Mouse (Mus musculus) forebrain, postnatal 0 days (tissue): Measurements from ENCODE around the gene Ube2o. TPM values are rescaled to one million over a fixed set of nuclear protein-coding genes. Genes with fewer than 3 reads are reported as not detected.
A peak's percentile ranks its signal among the peaks of the same experiment; 100 is the strongest.
"Not testable (repeated sequence)": the region's sequence is repeated elsewhere in the genome, so short reads cannot be mapped to it uniquely, and the experiment has no call there.

Experiments
- ATAC-seq: fragments of 200-750 bp; cut with Nextera tagmentation; 2 replicates; pipeline ENCODE4 v1.8.0; 2017; ENCODE audit warnings: mild to moderate bottlenecking, moderate library complexity
- DNase-seq: peaks from one replicate; pipeline ENCODE4 v3.0.0-alpha.2; 2015
- H3K27ac ChIP-seq: fragments of 300-500 bp; sonication (generic); 2 replicates; pipeline ENCODE4 v1.5.1; 2014; ENCODE audit warnings: low read depth, mild to moderate bottlenecking, antibody characterized with exemption, low read length, moderate library complexity, mixed read lengths
- H3K27me3 ChIP-seq: fragments of 300-500 bp; sonication (generic); 2 replicates; pipeline ENCODE4 v1.6.1; 2014; ENCODE audit warnings: mild to moderate bottlenecking, low read length, mixed read lengths; ENCODE audit not compliant: insufficient read depth
- H3K36me3 ChIP-seq: fragments of 300-500 bp; sonication (generic); 2 replicates; pipeline ENCODE4 v1.6.1; 2014; ENCODE audit warnings: mild to moderate bottlenecking, moderate library complexity; ENCODE audit not compliant: insufficient read depth
- H3K4me1 ChIP-seq: fragments of 300-500 bp; sonication (generic); 2 replicates; pipeline ENCODE4 v1.6.1; 2014; ENCODE audit warnings: antibody characterized with exemption; ENCODE audit not compliant: insufficient read depth
- H3K4me2 ChIP-seq: fragments of 300-500 bp; sonication (generic); 2 replicates; pipeline ENCODE4 v1.6.1; 2014; ENCODE audit warnings: low read depth, mild to moderate bottlenecking, moderate library complexity
- H3K4me3 ChIP-seq: fragments of 300-500 bp; sonication (generic); 2 replicates; pipeline ENCODE4 v1.5.1; 2014; ENCODE audit warnings: low read depth, low read length, mixed read lengths
- H3K9ac ChIP-seq: fragments of 300-500 bp; sonication (generic); 2 replicates; pipeline ENCODE4 v1.6.1; 2014; ENCODE audit warnings: mild to moderate bottlenecking
- H3K9me3 ChIP-seq: fragments of 300-500 bp; sonication (generic); 2 replicates; pipeline ENCODE4 v1.6.1; 2016; ENCODE audit warnings: low read length
- CTCF ChIP-seq: sonication (generic); IDR thresholded peaks from 2 replicates; pipeline ENCODE4 v1.5.1; 2016; ENCODE audit warnings: antibody characterized with exemption, control low read depth, low read depth
- WGBS: fragments of 180-500 bp; shearing (Covaris S2); extraction: QIAGEN DNeasy Blood & Tissue Kit; methylation state at CpG from one replicate; pipeline ENCODE4 v1.1.7; 2014; 5-methylcytosine and 5-hydroxymethylcytosine counted together
- polyA plus RNA-seq: library from polyadenylated mRNA; unstranded; fragments of >200 nt; fragmentation: Nextera tagmentation; extraction: Ambion mirVana; gene quantifications from 2 replicates; pipeline ENCODE4 v1.2.1, GENCODE M21; 2015
- total RNA-seq: library from RNA; depleted of rRNA; stranded (reverse); fragments of >200 nt; gene quantifications from 2 replicates; pipeline ENCODE4 v1.2.3, GENCODE M21; 2014

Gene Ube2o
- total and polyA plus RNA-seq, 2 experiments from 2014 or later = 32.1 to 94.1 TPM

DNA sequence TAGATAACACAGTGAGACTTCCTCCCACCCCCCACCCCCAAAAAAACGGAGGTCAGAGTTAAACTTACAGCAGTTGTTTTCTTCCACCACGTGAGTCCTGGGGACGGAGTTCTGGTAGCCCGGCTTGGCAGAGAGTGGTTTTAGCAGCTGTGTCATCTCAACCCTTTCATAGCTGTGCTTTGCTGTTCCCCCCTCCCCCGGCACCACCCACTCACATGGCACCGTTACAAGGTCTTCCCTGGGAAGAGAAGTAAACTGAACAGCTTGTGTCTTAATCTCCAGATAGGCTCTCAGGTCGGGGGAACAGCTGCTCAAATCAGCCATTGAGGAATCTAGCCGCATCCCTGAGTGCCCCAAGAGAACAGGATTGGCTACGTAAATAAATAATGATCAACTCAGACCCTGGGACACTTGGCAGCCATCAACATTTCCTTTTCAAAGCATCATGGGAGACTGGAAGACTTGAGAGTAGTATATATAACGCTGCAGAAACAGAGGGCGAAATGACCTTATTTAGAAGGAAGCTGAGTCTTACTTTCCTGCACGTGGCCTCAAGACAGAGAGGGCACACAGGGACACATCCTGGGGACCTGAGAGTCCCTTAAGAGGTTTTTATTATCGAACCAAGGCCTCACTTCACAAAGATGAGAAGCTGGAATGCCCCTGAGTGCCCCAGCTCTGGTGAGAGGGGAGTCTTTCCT, 86.6 kb downstream of the Ube2o start:
- DNase-seq (no peak), ATAC-seq (no peak)
- H3K36me3 ChIP-seq = no peaks in the 10 kb centered on the region
- no peak overlapping the region for H3K4me2 ChIP-seq
- no peak overlapping the region for H3K9ac ChIP-seq
- H3K9me3 ChIP-seq = no peaks in the 10 kb centered on the region
- no peaks in the 10 kb centered on the region for H3K27me3 ChIP-seq
- H3K27ac ChIP-seq = no peak overlapping the region
- TF ChIP-seq CTCF = no peak
- WGBS = 50% methylated on average over 13 of the region's 13 CpGs
- no peak overlapping the region for H3K4me3 ChIP-seq
- no peaks in the 10 kb centered on the region for H3K4me1 ChIP-seq

DNA sequence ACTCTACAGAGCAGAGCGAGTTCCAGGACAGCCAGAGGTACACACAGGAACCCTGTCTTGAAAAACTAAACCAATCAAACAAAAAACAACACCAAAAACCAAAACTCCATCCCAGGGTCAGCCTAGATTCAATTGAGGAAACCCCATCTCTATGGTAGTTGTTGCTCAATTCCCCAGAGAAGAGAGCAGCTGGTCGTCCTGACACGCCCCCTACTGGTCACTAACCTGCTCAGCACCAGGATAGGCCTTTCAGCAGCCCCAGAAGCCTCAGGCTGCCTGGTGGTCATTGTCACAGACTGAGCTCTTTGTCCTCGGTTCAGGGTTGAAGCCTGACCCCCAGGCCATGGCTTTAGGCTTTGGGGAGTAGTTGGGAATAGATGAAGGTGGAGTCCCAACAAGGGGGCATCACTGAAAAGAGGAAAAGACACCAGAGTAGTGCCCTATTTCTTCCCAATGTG, 87.4 kb downstream of the Ube2o start, which contains the start of gene Prpsap1:
Prpsap1 (minus strand) TSS at position 408 of the 458 bp plus-strand sequence.
- Histone ChIP-seq H3K4me1 (0 out of 2 replicates have a peak, but pooled peaks cover 6% of the 10 kb centered on the region), H3K36me3 (no peaks in the 10 kb centered on the region), H3K27me3 (no peaks in the 10 kb centered on the region), H3K4me2 (no peak within 1 kb of the TSS), H3K9me3 (no peaks in the 10 kb centered on the region), H3K27ac (no peak within 1 kb of the TSS), H3K9ac (no peak within 1 kb of the TSS), H3K4me3 (no peak within 1 kb of the TSS)
- DNase-seq (no peak), ATAC-seq (no peak)
- TF ChIP-seq CTCF = peak; percentile 62
- WGBS = 22% methylated on average over 4 of the region's 4 CpGs

DNA sequence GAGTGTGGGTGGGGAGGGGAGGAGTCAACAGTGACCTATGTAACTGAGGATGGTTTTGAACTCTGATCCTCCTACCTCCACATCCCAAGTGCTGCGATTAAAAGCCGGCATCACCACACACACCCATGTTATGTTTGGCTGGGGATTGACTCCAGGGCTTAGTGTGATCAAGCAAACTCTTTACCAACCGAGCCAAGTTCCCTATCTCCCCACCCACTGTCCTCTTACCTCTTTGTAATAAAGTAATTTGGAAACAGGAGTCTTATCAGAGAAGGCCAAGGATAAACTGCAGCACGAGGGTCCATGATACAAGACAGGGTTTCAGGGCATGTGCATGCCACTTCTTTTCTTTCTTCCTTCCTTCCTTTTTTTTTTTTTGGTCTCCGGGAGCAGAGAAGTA, 88.1 kb downstream of the Ube2o start:
- no peak overlapping the region for H3K9ac ChIP-seq
- no peak overlapping the region for H3K27ac ChIP-seq
- 0 out of 2 replicates have a peak, but pooled peaks cover 6% of the 10 kb centered on the region for H3K4me1 ChIP-seq
- H3K36me3 ChIP-seq = no peaks in the 10 kb centered on the region
- no peak for ATAC-seq
- no peak overlapping the region for H3K4me2 ChIP-seq
- H3K27me3 ChIP-seq = no peaks in the 10 kb centered on the region
- WGBS = 83% methylated on average over 5 of the region's 5 CpGs
- DNase-seq = no peak
- no peak overlapping the region for H3K4me3 ChIP-seq
- TF ChIP-seq CTCF = no peak
- H3K9me3 ChIP-seq = no peaks in the 10 kb centered on the region

DNA sequence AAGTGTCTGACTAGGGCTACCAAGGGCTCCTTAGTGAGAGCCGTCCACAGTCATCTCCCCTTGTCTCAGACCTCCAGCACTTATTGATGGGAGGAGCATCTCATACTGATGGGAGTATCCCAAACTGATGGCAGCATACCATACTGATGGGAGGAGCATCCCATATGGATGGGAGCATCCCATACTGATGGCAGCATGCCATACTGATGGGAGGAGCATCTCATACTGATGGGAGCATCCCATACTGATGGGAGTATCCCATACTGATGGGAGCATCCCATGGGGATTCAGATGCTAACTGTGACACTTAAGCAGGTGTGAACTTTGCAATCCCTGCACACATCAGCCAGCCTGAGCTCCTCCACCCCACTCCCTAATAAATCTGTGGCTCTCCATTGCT, 88.7 kb downstream of the Ube2o start:
- not testable (repeated sequence) for H3K9me3 ChIP-seq, H3K27ac ChIP-seq, H3K4me1 ChIP-seq, ATAC-seq, H3K4me2 ChIP-seq, H3K9ac ChIP-seq, H3K36me3 ChIP-seq, H3K27me3 ChIP-seq, H3K4me3 ChIP-seq, DNase-seq
- 62% methylated on average over 1 of the region's 1 CpGs for WGBS

DNA sequence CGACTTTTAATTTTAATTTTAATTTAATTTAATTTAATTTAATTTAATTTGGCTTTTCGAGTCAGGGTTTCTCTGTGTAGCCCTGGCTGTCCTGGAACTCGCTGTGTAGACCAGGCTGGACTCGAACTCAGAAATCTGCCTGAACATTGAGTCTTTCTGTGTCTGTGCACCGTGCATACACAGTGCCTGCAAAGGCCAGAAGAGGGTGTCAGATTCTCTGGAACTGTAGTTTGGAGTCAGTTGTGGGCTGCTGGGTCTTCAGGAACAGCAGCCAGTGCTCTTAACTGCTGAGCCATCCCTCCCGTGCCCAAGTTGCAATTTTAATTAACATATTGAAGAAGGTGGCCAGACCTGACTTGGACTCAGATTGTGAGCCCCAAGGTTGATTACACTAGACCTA, 89.9 kb downstream of the Ube2o start:
- no peak overlapping the region for H3K4me3 ChIP-seq
- 0 out of 2 replicates have a peak, but pooled peaks cover 6% of the 10 kb centered on the region for H3K4me1 ChIP-seq
- no peak for ATAC-seq
- H3K9ac ChIP-seq = no peak overlapping the region
- no peak overlapping the region for H3K27ac ChIP-seq
- no peaks in the 10 kb centered on the region for H3K27me3 ChIP-seq
- peak; percentile 5; the same call in 1 of the 2 replicates for TF ChIP-seq CTCF
- no peaks in the 10 kb centered on the region for H3K9me3 ChIP-seq
- H3K4me2 ChIP-seq = no peak overlapping the region
- H3K36me3 ChIP-seq = peaks cover 11% of the 10 kb centered on the region
- DNase-seq = no peak
- WGBS = 77% methylated on average over 6 of the region's 6 CpGs

DNA sequence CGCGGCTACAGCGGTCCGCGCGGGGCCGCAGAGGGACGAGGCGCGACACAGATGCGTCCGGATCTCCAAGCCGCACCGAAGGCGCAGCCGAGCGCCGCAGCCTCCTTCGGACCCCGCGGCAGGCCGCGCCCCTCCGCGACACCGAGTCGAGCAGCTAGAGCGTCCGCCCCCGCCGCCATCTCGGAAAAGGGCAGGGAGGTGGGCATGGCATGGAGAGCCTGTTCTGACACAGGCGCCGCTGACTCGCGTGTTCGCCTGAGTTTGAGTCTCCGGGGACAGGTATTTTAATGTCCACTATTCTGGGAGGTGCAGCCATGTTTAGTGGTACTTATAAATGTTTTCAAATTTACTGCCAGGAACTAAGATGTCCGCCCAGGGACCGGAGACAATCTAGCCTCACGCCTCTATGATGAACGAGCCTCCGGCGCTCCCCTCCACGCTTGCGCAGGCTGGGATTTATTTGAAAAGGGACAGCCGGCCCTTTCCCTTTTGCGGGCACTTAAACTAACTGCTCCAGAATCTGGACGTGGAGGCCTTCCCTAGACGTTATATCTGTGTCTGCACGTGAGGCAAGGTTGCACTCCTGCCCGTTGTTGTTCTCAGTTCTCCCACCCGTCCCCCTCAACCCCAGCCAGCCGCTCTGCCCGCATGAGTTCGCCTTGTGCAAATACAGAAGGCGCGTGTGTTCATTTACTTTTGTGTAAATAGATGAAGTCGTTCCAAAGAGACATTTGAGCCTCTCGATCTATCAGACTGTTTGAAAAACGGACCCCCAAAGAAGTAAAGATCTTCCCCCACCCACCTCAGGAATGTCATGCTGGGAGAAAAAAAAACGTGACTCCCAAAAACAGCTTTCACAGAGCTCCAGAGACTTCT, 90.8 kb downstream of the Ube2o start:
- DNase-seq (peak; percentile 95), ATAC-seq (peak; percentile 96)
- H3K4me2 ChIP-seq = peak overlapping the region; percentile 71
- TF ChIP-seq CTCF = peak; percentile 12; the same call in 1 of the 2 replicates
- no peaks in the 10 kb centered on the region for H3K9me3 ChIP-seq
- H3K4me1 ChIP-seq = 0 out of 2 replicates have a peak, but pooled peaks cover 6% of the 10 kb centered on the region
- H3K27ac ChIP-seq = peak overlapping the region; percentile 86
- H3K4me3 ChIP-seq = peak overlapping the region; percentile 85
- no peaks in the 10 kb centered on the region for H3K27me3 ChIP-seq
- H3K9ac ChIP-seq = peak overlapping the region; percentile 91
- peaks cover 20% of the 10 kb centered on the region for H3K36me3 ChIP-seq
- 3% methylated on average over 61 of the region's 62 CpGs for WGBS

DNA sequence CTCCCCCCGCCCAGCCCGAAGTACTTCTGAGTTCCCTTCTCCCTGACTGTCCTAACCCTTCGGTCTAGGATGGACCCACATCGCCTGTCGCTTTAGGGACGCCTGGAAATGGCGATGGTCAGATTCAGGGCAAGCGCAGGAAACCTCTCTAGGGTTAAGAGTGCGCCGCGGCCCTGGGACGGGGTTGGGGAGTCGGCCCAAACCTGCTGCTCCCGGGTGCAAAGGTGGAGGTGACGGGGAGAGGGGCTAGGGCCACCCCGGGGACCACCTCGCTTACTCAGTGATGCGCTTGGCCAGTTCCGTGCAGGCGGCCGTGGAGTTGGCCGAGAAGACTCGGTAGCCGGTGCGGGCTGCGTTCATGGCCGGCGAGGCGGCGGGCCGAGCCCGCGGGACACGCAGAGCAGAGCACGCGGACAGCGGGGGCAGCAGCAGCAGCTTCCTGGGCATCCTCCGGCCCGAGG, 91.4 kb downstream of the Ube2o start:
- peak overlapping the region; percentile 71 for H3K4me2 ChIP-seq
- no peaks in the 10 kb centered on the region for H3K9me3 ChIP-seq
- H3K4me1 ChIP-seq = 0 out of 2 replicates have a peak, but pooled peaks cover 6% of the 10 kb centered on the region
- peak overlapping the region; percentile 85 for H3K4me3 ChIP-seq
- DNase-seq = peak; percentile 17
- H3K27ac ChIP-seq = peak overlapping the region; percentile 86
- peak; percentile 40 for ATAC-seq
- H3K36me3 ChIP-seq = peaks cover 27% of the 10 kb centered on the region
- no peaks in the 10 kb centered on the region for H3K27me3 ChIP-seq
- peak overlapping the region; percentile 91 for H3K9ac ChIP-seq
- WGBS = 2% methylated on average over 39 of the region's 39 CpGs
- TF ChIP-seq CTCF = no peak
